Mouse (Mus musculus) adrenal gland, adult 10 weeks (tissue): ENCODE measurements around the gene Fbxo36. TPM values are rescaled to one million over a fixed set of nuclear protein-coding genes. Genes with fewer than 3 reads are reported as not detected.

Experiments
- polyA plus RNA-seq: library from polyadenylated mRNA; stranded (reverse); fragments of 350-450 nt; fragmentation: Illumina TruSeq; extraction: RNeasy Lipid Tissue Mini Kit (QIAGEN cat#74804); gene quantifications from one replicate; pipeline ENCODE4 v1.2.3, GENCODE M21; 2014; ENCODE audit warnings: low read depth, low replicate concordance

Gene Fbxo36
- 16.4 TPM for polyA plus RNA-seq

GRCm38 (mm10) chr1:84839309-84840017 lies at the start of gene Fbxo36:
Gene Fbxo36, plus strand, starts transcription at chr1:84839841.

GRCm38 (mm10) chr1:84840018-84840664 lies 500 bp downstream of the Fbxo36 start, which contains the start of gene Trip12:
Gene Trip12, minus strand, starts transcription at chr1:84840516.

DNA sequence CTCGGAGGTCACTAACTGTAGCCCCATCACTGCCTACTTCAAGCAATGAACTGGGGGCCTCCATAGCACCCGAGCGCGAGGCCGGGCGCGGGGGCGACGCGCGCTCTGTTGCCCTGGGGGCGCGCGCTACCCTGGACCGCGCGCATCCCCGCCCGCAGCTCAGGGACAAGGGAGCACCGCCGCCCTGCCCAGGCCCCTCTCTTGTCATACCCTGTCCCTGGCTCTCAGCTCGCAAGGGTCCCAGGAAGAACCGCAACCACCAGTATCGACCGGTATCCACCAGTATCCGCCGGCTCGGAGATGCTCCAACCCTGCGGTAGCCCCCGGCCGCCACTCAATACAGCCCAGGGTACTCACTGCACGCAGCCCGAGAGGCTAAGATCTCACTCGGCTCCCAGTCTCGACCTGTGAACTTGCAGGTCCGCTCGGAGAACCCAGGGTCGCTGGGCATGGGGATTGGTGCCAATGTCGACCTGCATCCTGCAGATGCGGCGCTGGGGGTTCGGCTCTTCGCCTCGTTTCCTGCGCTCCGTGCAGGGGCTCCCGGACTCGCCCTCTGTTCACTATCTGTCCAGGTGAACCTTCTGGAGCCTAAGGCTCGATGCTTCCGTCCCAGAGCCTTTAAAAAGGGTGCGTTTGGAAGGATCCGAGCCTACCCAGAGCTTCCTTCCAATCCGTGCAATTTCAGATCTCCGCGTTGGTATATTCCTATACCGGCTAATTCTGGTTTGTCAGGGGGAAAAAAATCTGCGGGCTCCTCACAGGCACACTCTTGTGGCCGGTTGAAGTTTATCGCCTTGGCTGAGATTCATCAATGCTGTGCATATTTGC lies 95.1 kb downstream of the Fbxo36 start, which contains the start of gene Slc16a14:
Gene Slc16a14, minus strand, starts transcription at position 632 of the 831 bp plus-strand sequence.

Other genes starting within 250 kb of the Fbxo36 start
- gene Dner, start 143.6 kb upstream of the Fbxo36 start, polyA plus RNA-seq = 7.8 TPM
- gene Trip12, start 675 bp downstream of the Fbxo36 start, polyA plus RNA-seq = 310 TPM
- 0.41 TPM for gene Slc16a14, start 95.3 kb downstream of the Fbxo36 start, polyA plus RNA-seq